Mouse (Mus musculus) A20 (cell line): Measurements from ENCODE around the gene Gm10309.

ENCODE experiments used
- DNase-seq: peaks from one replicate; pipeline ENCODE4 v3.0.0-alpha.2; 2011; ENCODE audit warnings: low read depth, low spot score

The Gm10309 gene

GRCm38 (mm10) chr17:86476674-86477073, 28.4 kb downstream of the Gm10309 start:
- no peak for DNase-seq

GRCm38 (mm10) chr17:86471684-86472083, 33.3 kb downstream of the Gm10309 start:
- peak; percentile 63 for DNase-seq

- DNase-seq = no peak
Observed at GRCm38 (mm10) chr17:86470160-86470559, 34.9 kb downstream of the Gm10309 start.

GRCm38 (mm10) chr17:86467967-86468366, 37.1 kb downstream of the Gm10309 start:
- DNase-seq = peak; percentile 15

GRCm38 (mm10) chr17:86467291-86467898, 37.6 kb downstream of the Gm10309 start:
- peak; percentile 46 for DNase-seq

- no peak for DNase-seq
Observed at GRCm38 (mm10) chr17:86466871-86467270, 38.2 kb downstream of the Gm10309 start.

GRCm38 (mm10) chr17:86466412-86466811, 38.6 kb downstream of the Gm10309 start:
- no peak for DNase-seq

GRCm38 (mm10) chr17:86465865-86466264, 39.2 kb downstream of the Gm10309 start:
- no peak for DNase-seq

GRCm38 (mm10) chr17:86464689-86465363, 40.2 kb downstream of the Gm10309 start:
- DNase-seq = no peak

GRCm38 (mm10) chr17:86464197-86464596, 40.8 kb downstream of the Gm10309 start:
- DNase-seq = no peak

- no peak for DNase-seq
Observed at GRCm38 (mm10) chr17:86463369-86463768, 41.7 kb downstream of the Gm10309 start.

- DNase-seq = no peak
Observed at GRCm38 (mm10) chr17:86460645-86461430, 44.2 kb downstream of the Gm10309 start.

GRCm38 (mm10) chr17:86458302-86458980, 46.6 kb downstream of the Gm10309 start:
- peak; percentile 38 for DNase-seq

GRCm38 (mm10) chr17:86456512-86456911, 48.5 kb downstream of the Gm10309 start:
- no peak for DNase-seq

- no peak for DNase-seq
Observed at GRCm38 (mm10) chr17:86454351-86454706, 50.7 kb downstream of the Gm10309 start.

GRCm38 (mm10) chr17:86453673-86454350, 51.2 kb downstream of the Gm10309 start:
- no peak for DNase-seq

- no peak for DNase-seq
Observed at GRCm38 (mm10) chr17:86452934-86453333, 52.1 kb downstream of the Gm10309 start.
